In the genomic region with DNA sequence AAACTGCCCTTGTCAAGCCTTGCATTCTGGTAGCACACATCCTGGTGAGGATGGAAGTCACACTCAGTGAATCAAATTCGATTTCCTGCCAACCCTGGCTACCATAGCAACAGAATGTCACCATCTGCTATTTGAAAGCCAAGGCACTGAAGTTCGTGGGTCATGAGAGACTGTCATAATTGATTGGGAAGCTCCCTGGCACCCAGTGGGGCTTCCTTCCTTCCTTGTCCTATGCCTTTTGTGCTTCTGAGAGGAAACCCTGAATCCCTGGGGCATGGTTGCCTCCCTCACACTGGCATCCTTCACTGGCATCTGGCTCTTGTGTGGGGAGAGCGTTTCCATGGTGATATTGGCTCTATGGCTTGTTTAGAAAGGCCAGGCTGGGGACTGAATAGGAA, we compare ENCODE assay signal across 9 mouse cellular contexts. TPM values are rescaled to one million over a fixed set of nuclear protein-coding genes. Genes with fewer than 3 reads are reported as not detected.
A peak's percentile ranks its signal among the peaks of the same experiment; 100 is the strongest.
DNase-seq lines count a peak whose midpoint lies in the region; ATAC-seq and TF ChIP-seq lines count a peak whose summit lies in the region.
"Had no signal": no experiment of that assay in that cellular context is flagged by ENCODE, and none has a peak within 500 bp of the region (broad histone marks: within the 10 kb centered on the region; RNA-seq: fewer than 3 reads in every experiment).

No protein-coding gene starts in this region.

- no peak for TF ChIP-seq POLR2A in lung, adult 2 months (IDR thresholded peaks at IDR 0.05; ENCODE audit: borderline replicate concordance, extremely low read depth, low read depth, low read length)

- peak; percentile 34 for DNase-seq in adipocyte (ENCODE audit: low spot score)
- DNase-seq in cerebellum, postnatal 10 days: peak; percentile 89 to 90
- peak; percentile 69 for DNase-seq in hindbrain, embryonic 10.5 days (ENCODE audit: low spot score)
- DNase-seq in left cerebral cortex, postnatal 25 days (ENCODE audit: low spot score in 2 of 2): peak; percentile 77 to 82
- peak; percentile 76 to 85 for DNase-seq in right cerebral cortex, postnatal 10 days (ENCODE audit: low spot score in 2 of 2)
- DNase-seq in lung, adult 2 months: no peak
- DNase-seq in spleen, adult 18-20 months: no peak

- H3K36me3 ChIP-seq in hindbrain, embryonic 10.5 days: no peaks in the 10 kb centered on the region

- peaks cover 4% of the 10 kb centered on the region; the same call in 1 of the 2 replicates for H3K27me3 ChIP-seq in hindbrain, embryonic 10.5 days (ENCODE audit: insufficient read depth, poor library complexity, severe bottlenecking)

- ATAC-seq in activated CD4-positive, CD25-positive, alpha-beta regulatory T cell, adult 4 months: no peak

- no peak overlapping the region for H3K4me3 ChIP-seq in hindbrain, embryonic 10.5 days
- H3K4me3 ChIP-seq in lung, adult 2 months (replicated peaks; ENCODE audit: extremely low read depth, low read depth, low read length): no peak overlapping the region
- H3K4me3 ChIP-seq: erythroblast, embryonic 14.5 days had no signal

- 25% methylated on average over 3 of the region's 3 CpGs for WGBS in hindbrain, embryonic 10.5 days
- WGBS in lung, adult 2 months: 30% methylated on average over 3 of the region's 3 CpGs

- peaks cover 31% of the 10 kb centered on the region for H3K4me1 ChIP-seq in hindbrain, embryonic 10.5 days (replicated peaks)
- H3K4me1 ChIP-seq in lung, adult 2 months (ENCODE audit: control insufficient read depth, insufficient read depth, low read length): peaks cover 6% of the 10 kb centered on the region; the same call in 1 of the 2 replicates

- H3K27ac ChIP-seq in hindbrain, embryonic 10.5 days: 0 out of 2 replicates have a peak overlapping the region, but pooled peaks have one; percentile 6

- intact Hi-C loops in left cerebral cortex, postnatal 25 days (cut with DNase I): no loop called here

- H3K9me3 ChIP-seq in hindbrain, embryonic 10.5 days: no peaks in the 10 kb centered on the region

- no peak for TF ChIP-seq CTCF in lung, adult 2 months (IDR thresholded peaks at IDR 0.05; ENCODE audit: insufficient read depth, low read length)

RNA-seq across cellular contexts. Expression of a gene that starts 44.4 kb away (rescaled TPM):
- 0.76 and 1.3 TPM in 2 replicates for polyA plus RNA-seq in hindbrain, embryonic 10.5 days (2016; fragmentation: Nextera tagmentation; extraction: Ambion mirVana)
- total RNA-seq in left cerebral cortex, postnatal 25 days (2021): 1 to 10 TPM; 2.0 to 2.4 TPM
- 0.85 TPM in 1 of 2 replicates, not detected in the other for polyA plus RNA-seq in lung, adult 2 months (2012; rRNA removed)
- polyA plus RNA-seq in activated CD4-positive, CD25-positive, alpha-beta regulatory T cell, adult 4 months (2017; shearing (Covaris generic)): not detected
- polyA plus RNA-seq: erythroblast, embryonic 14.5 days had no signal

RNA-seq across cellular contexts. Expression of a gene that starts 44.8 kb away (rescaled TPM):
- polyA plus RNA-seq in hindbrain, embryonic 10.5 days (2016; fragmentation: Nextera tagmentation; extraction: Ambion mirVana): 68.0 and 70.6 TPM in 2 replicates
- 100 to 1,000 TPM; 104 TPM for total RNA-seq in left cerebral cortex, postnatal 25 days (2021)
- 73.4 and 92.4 TPM in 2 replicates for polyA plus RNA-seq in lung, adult 2 months (2012; rRNA removed)
- 10 to 100 TPM; 31.8 to 35.4 TPM for polyA plus RNA-seq in activated CD4-positive, CD25-positive, alpha-beta regulatory T cell, adult 4 months (2017; shearing (Covaris generic))

Comparison
In these comparisons a context has a peak if more than half of its experiments do, and no peak if none do; other contexts are left out.
1. DNase-seq: peak in adipocyte (single experiment), cerebellum, postnatal 10 days (2 of 2), hindbrain, embryonic 10.5 days (single experiment), left cerebral cortex, postnatal 25 days (2 of 2) and right cerebral cortex, postnatal 10 days (2 of 2); none in lung, adult 2 months (single experiment) and spleen, adult 18-20 months (0 of 2).